Mouse (Mus musculus): Measurements from ENCODE around the gene Sez6l. TPM values are rescaled to one million over a fixed set of nuclear protein-coding genes. Genes with fewer than 3 reads are reported as not detected.
A peak's percentile ranks its signal among the peaks of the same experiment; 100 is the strongest.
"Not testable (repeated sequence)": the region's sequence is repeated elsewhere in the genome, so short reads cannot be mapped to it uniquely, and the experiment has no call there.

Gene Sez6l
- polyA plus RNA-seq, 1 experiment from 2014 or later, result 0.08 TPM

- Histone ChIP-seq H3K4me2 (no peak overlapping the region), H3K27me3 (peaks cover 41% of the 10 kb centered on the region), H3K36me3 (no peaks in the 10 kb centered on the region), H3K4me3 (replicated peaks) (no peak overlapping the region), H3K4me1 (replicated peaks) (peaks cover 10% of the 10 kb centered on the region), H3K9ac (replicated peaks) (no peak overlapping the region), H3K27ac (no peak overlapping the region), H3K9me3 (no peaks in the 10 kb centered on the region)
- 38% methylated on average over 2 of the region's 2 CpGs for WGBS
- no peak for ATAC-seq (ENCODE audit: insufficient number of reproducible peaks, insufficient read depth, low FRiP score, low TSS enrichment, low read depth)
Observed at GRCm38 (mm10) chr5:112427283-112427682, 149.7 kb downstream of the Sez6l start.

- Histone ChIP-seq H3K36me3 (no peaks in the 10 kb centered on the region), H3K27ac (no peak overlapping the region), H3K27me3 (peaks cover 35% of the 10 kb centered on the region), H3K4me1 (replicated peaks) (peaks cover 8% of the 10 kb centered on the region), H3K9ac (replicated peaks) (no peak overlapping the region), H3K4me2 (no peak overlapping the region), H3K9me3 (no peaks in the 10 kb centered on the region), H3K4me3 (replicated peaks) (no peak overlapping the region)
- 85% methylated on average over 7 of the region's 7 CpGs for WGBS
- no peak for ATAC-seq (ENCODE audit: insufficient number of reproducible peaks, insufficient read depth, low FRiP score, low TSS enrichment, low read depth)
Observed at GRCm38 (mm10) chr5:112426635-112427034, 150.3 kb downstream of the Sez6l start.

GRCm38 (mm10) chr5:112419535-112419934 lies 157.4 kb downstream of the Sez6l start:
- Histone ChIP-seq H3K27ac (no peak overlapping the region), H3K9me3 (no peaks in the 10 kb centered on the region), H3K36me3 (no peaks in the 10 kb centered on the region), H3K4me3 (replicated peaks) (no peak overlapping the region), H3K9ac (replicated peaks) (no peak overlapping the region), H3K27me3 (peaks cover 7% of the 10 kb centered on the region), H3K4me1 (replicated peaks) (no peaks in the 10 kb centered on the region), H3K4me2 (peak overlapping the region; percentile 13; the same call in 1 of the 2 replicates)
- no peak for ATAC-seq (ENCODE audit: insufficient number of reproducible peaks, insufficient read depth, low FRiP score, low TSS enrichment, low read depth)
- 22% methylated on average over 12 of the region's 12 CpGs for WGBS

- Histone ChIP-seq H3K9me3 (no peaks in the 10 kb centered on the region), H3K36me3 (no peaks in the 10 kb centered on the region), H3K9ac (replicated peaks) (no peak overlapping the region), H3K27ac (no peak overlapping the region), H3K4me3 (replicated peaks) (no peak overlapping the region), H3K27me3 (peaks cover 4% of the 10 kb centered on the region), H3K4me1 (replicated peaks) (no peaks in the 10 kb centered on the region), H3K4me2 (no peak overlapping the region)
- WGBS, result 60% methylated on average over 4 of the region's 4 CpGs
- no peak for ATAC-seq (ENCODE audit: insufficient number of reproducible peaks, insufficient read depth, low FRiP score, low TSS enrichment, low read depth)
Observed at GRCm38 (mm10) chr5:112418023-112418422, 159.0 kb downstream of the Sez6l start.

GRCm38 (mm10) chr5:112416673-112417072 lies 160.3 kb downstream of the Sez6l start:
- Histone ChIP-seq H3K9ac (replicated peaks) (no peak overlapping the region), H3K27ac (no peak overlapping the region), H3K36me3 (no peaks in the 10 kb centered on the region), H3K4me2 (no peak overlapping the region), H3K27me3 (peaks cover 18% of the 10 kb centered on the region), H3K4me1 (replicated peaks) (peaks cover 6% of the 10 kb centered on the region), H3K9me3 (no peaks in the 10 kb centered on the region), H3K4me3 (replicated peaks) (no peak overlapping the region)
- 73% methylated on average over 5 of the region's 5 CpGs for WGBS
- ATAC-seq (ENCODE audit: insufficient number of reproducible peaks, insufficient read depth, low FRiP score, low TSS enrichment, low read depth), result no peak

- H3K4me3 ChIP-seq (replicated peaks); H3K9ac ChIP-seq (replicated peaks); H3K27ac ChIP-seq; H3K4me2 ChIP-seq; H3K36me3 ChIP-seq; H3K9me3 ChIP-seq; ATAC-seq (ENCODE audit: insufficient number of reproducible peaks, insufficient read depth, low FRiP score, low TSS enrichment, low read depth): not testable (repeated sequence)
- Histone ChIP-seq H3K4me1 (replicated peaks) (peaks cover 14% of the 10 kb centered on the region), H3K27me3 (peaks cover 33% of the 10 kb centered on the region)
- WGBS, result 73% methylated on average over 4 of the region's 4 CpGs
Observed at GRCm38 (mm10) chr5:112412781-112413180, 164.2 kb downstream of the Sez6l start.

GRCm38 (mm10) chr5:112411514-112412335 lies 165.3 kb downstream of the Sez6l start:
- Histone ChIP-seq H3K4me1 (replicated peaks) (peaks cover 14% of the 10 kb centered on the region), H3K4me3 (replicated peaks) (no peak overlapping the region)
- 11% methylated on average over 19 of the region's 19 CpGs for WGBS

GRCm38 (mm10) chr5:112411072-112411471 lies 165.9 kb downstream of the Sez6l start:
- peaks cover 38% of the 10 kb centered on the region for H3K27me3 ChIP-seq
- H3K27ac ChIP-seq, result no peak overlapping the region
- peak overlapping the region; percentile 28 for H3K4me2 ChIP-seq
- no peaks in the 10 kb centered on the region for H3K36me3 ChIP-seq
- H3K9ac ChIP-seq (replicated peaks), result no peak overlapping the region
- H3K4me3 ChIP-seq (replicated peaks), result no peak overlapping the region
- no peaks in the 10 kb centered on the region for H3K9me3 ChIP-seq
- H3K4me1 ChIP-seq (replicated peaks), result peaks cover 14% of the 10 kb centered on the region
- 45% methylated on average over 11 of the region's 11 CpGs for WGBS
- no peak for ATAC-seq (ENCODE audit: insufficient number of reproducible peaks, insufficient read depth, low FRiP score, low TSS enrichment, low read depth)

More at GRCm38 (mm10) chr5:112411514-112412335, 165.3 kb downstream of the Sez6l start:
- no peak for ATAC-seq (ENCODE audit: insufficient number of reproducible peaks, insufficient read depth, low FRiP score, low TSS enrichment, low read depth)
- Histone ChIP-seq H3K9ac (replicated peaks) (no peak overlapping the region), H3K4me2 (peak overlapping the region; percentile 28), H3K9me3 (no peaks in the 10 kb centered on the region), H3K36me3 (no peaks in the 10 kb centered on the region), H3K27me3 (peaks cover 38% of the 10 kb centered on the region), H3K27ac (no peak overlapping the region)

- ATAC-seq (ENCODE audit: insufficient number of reproducible peaks, insufficient read depth, low FRiP score, low TSS enrichment, low read depth), result no peak
- peaks cover 38% of the 10 kb centered on the region for H3K27me3 ChIP-seq
- 66% methylated on average over 5 of the region's 5 CpGs for WGBS
Observed at GRCm38 (mm10) chr5:112409274-112409673, 167.7 kb downstream of the Sez6l start.

GRCm38 (mm10) chr5:112406017-112406416 lies 171.0 kb downstream of the Sez6l start:
- Histone ChIP-seq H3K4me3 (replicated peaks) (no peak overlapping the region), H3K27ac (no peak overlapping the region), H3K4me2 (no peak overlapping the region), H3K4me1 (replicated peaks) (peaks cover 2% of the 10 kb centered on the region), H3K9ac (replicated peaks) (no peak overlapping the region), H3K27me3 (peaks cover 14% of the 10 kb centered on the region), H3K9me3 (no peaks in the 10 kb centered on the region), H3K36me3 (no peaks in the 10 kb centered on the region)
- ATAC-seq (ENCODE audit: insufficient number of reproducible peaks, insufficient read depth, low FRiP score, low TSS enrichment, low read depth), result no peak
- 79% methylated on average over 3 of the region's 3 CpGs for WGBS

More at GRCm38 (mm10) chr5:112409274-112409673, 167.7 kb downstream of the Sez6l start:
- Histone ChIP-seq H3K27ac (no peak overlapping the region), H3K9me3 (no peaks in the 10 kb centered on the region), H3K36me3 (no peaks in the 10 kb centered on the region), H3K9ac (replicated peaks) (no peak overlapping the region), H3K4me2 (no peak overlapping the region), H3K4me1 (replicated peaks) (peaks cover 14% of the 10 kb centered on the region), H3K4me3 (replicated peaks) (no peak overlapping the region)

- 43% methylated on average over 3 of the region's 3 CpGs for WGBS
- H3K9ac ChIP-seq (replicated peaks), result no peak overlapping the region
- ATAC-seq (ENCODE audit: insufficient number of reproducible peaks, insufficient read depth, low FRiP score, low TSS enrichment, low read depth), result no peak
- no peaks in the 10 kb centered on the region for H3K36me3 ChIP-seq
- no peaks in the 10 kb centered on the region for H3K4me1 ChIP-seq (replicated peaks)
- H3K4me2 ChIP-seq, result no peak overlapping the region
- peaks cover 1% of the 10 kb centered on the region; the same call in 1 of the 2 replicates for H3K27me3 ChIP-seq
- no peak overlapping the region for H3K27ac ChIP-seq
- no peaks in the 10 kb centered on the region for H3K9me3 ChIP-seq
- no peak overlapping the region for H3K4me3 ChIP-seq (replicated peaks)
Observed at GRCm38 (mm10) chr5:112402437-112402836, 174.5 kb downstream of the Sez6l start.
